Mouse (Mus musculus) CH12.LX (cell line): ENCODE measurements around the gene Nat8f6.

Experiments used
- BHLHE40 ChIP-seq: IDR thresholded peaks from 2 replicates; pipeline ENCODE4 v1.6.1; 2011; ENCODE audit warnings: mild to moderate bottlenecking, low read depth, low read length, improper control_type of control experiment
- CTCF ChIP-seq, 2 experiments: IDR thresholded peaks in 1 of 2; conservative IDR thresholded peaks in 1 of 2; 2 replicates each; pipeline ENCODE4 v1.5.1; 2011 to 2012; ENCODE audit warnings: low read depth in 2 of 2, low read length in 2 of 2, improper control_type of control experiment in 1 of 2, inconsistent platforms in 1 of 2, mild to moderate bottlenecking in 1 of 2, moderate library complexity in 1 of 2
- EP300 ChIP-seq: IDR thresholded peaks from 2 replicates; pipeline ENCODE4 v1.6.1; 2011; ENCODE audit warnings: low read length, improper control_type of control experiment
- KAT2A ChIP-seq: IDR thresholded peaks from 2 replicates; pipeline ENCODE4 v1.6.1; 2012; ENCODE audit warnings: low read length, improper control_type of control experiment, inconsistent platforms; ENCODE audit not compliant: insufficient replicate concordance
- MAFK ChIP-seq: IDR thresholded peaks from 2 replicates; pipeline ENCODE4 v1.6.1; 2011; ENCODE audit warnings: low read length, improper control_type of control experiment; ENCODE audit not compliant: insufficient replicate concordance
- MAX ChIP-seq: IDR thresholded peaks from 2 replicates; pipeline ENCODE4 v1.6.1; 2011; ENCODE audit warnings: low read length, improper control_type of control experiment
- RAD21 ChIP-seq: IDR thresholded peaks from 2 replicates; pipeline ENCODE4 v1.6.1; 2011; ENCODE audit warnings: low read depth, mild to moderate bottlenecking, low read length, improper control_type of control experiment, moderate library complexity
- TCF12 ChIP-seq: IDR thresholded peaks from 2 replicates; pipeline ENCODE4 v1.6.1; 2014; ENCODE audit warnings: low read depth, mild to moderate bottlenecking, inconsistent platforms, low read length, improper control_type of control experiment
- USF2 ChIP-seq: conservative IDR thresholded peaks from 2 replicates; pipeline ENCODE4 v1.6.1; 2011; ENCODE audit warnings: low read depth, low read length, improper control_type of control experiment
- ZC3H11A ChIP-seq: IDR thresholded peaks from 2 replicates; pipeline ENCODE4 v1.6.1; 2012; ENCODE audit warnings: low read depth, mild to moderate bottlenecking, inconsistent platforms, low read length, improper control_type of control experiment

- no peak for TF ChIP-seq CTCF (conservative IDR thresholded peaks at IDR 0.05 in 1 of 2, IDR thresholded peaks at IDR 0.05 in 1 of 2; ENCODE audit: low read depth in 2 of 2, low read length in 2 of 2)
- no peak for TF ChIP-seq MAX
- no peak for TF ChIP-seq KAT2A
- TF ChIP-seq USF2: no peak
- no peak for TF ChIP-seq MAFK
- TF ChIP-seq EP300: no peak
- no peak for TF ChIP-seq RAD21
- no peak for TF ChIP-seq TCF12
- TF ChIP-seq BHLHE40: no peak
- no peak for TF ChIP-seq ZC3H11A
Observed at GRCm38 (mm10) chr6:85820837-85821236, at the start of gene Nat8f6, which contains the start of gene Nat8f5.
